Mouse (Mus musculus) midbrain, embryonic 10.5 days (tissue): ENCODE results near the gene Cxcl2. TPM values are rescaled to one million over a fixed set of nuclear protein-coding genes. Genes with fewer than 3 reads are reported as not detected.

Source experiments
- DNase-seq: peaks from one replicate; pipeline ENCODE4 v3.0.0-alpha.2; 2017; ENCODE audit warnings: low spot score
- H3K27ac ChIP-seq: fragments of 300-500 bp; sonication (generic); replicated peaks from 2 replicates; pipeline ENCODE4 v1.5.1; 2016; ENCODE audit warnings: mild to moderate bottlenecking
- H3K27me3 ChIP-seq: fragments of 300-500 bp; sonication (generic); 2 replicates; pipeline ENCODE4 v1.6.1; 2016; ENCODE audit warnings: low read depth, mild to moderate bottlenecking; ENCODE audit not compliant: poor library complexity, severe bottlenecking
- H3K36me3 ChIP-seq: fragments of 300-500 bp; sonication (generic); 2 replicates; pipeline ENCODE4 v1.6.1; 2016; ENCODE audit warnings: mild to moderate bottlenecking, moderate library complexity
- H3K4me1 ChIP-seq: fragments of 300-500 bp; sonication (generic); 2 replicates; pipeline ENCODE4 v1.6.1; 2016
- H3K4me3 ChIP-seq: fragments of 300-500 bp; sonication (generic); 2 replicates; pipeline ENCODE4 v1.5.1; 2016; ENCODE audit warnings: mild to moderate bottlenecking, moderate library complexity
- H3K9me3 ChIP-seq: fragments of 300-500 bp; sonication (generic); replicated peaks from 2 replicates; pipeline ENCODE4 v1.6.1; 2016; ENCODE audit warnings: mild to moderate bottlenecking
- WGBS: fragments of 180-500 bp; shearing (Covaris S2); methylation state at CpG from one replicate; pipeline ENCODE4 v1.1.7; 2016; 5-methylcytosine and 5-hydroxymethylcytosine counted together
- polyA plus RNA-seq: library from polyadenylated mRNA; unstranded; fragments of >200 nt; fragmentation: Nextera tagmentation; extraction: Ambion mirVana; gene quantifications from 2 replicates; pipeline ENCODE4 v1.2.1, GENCODE M21; 2016

Cxcl2 gene
- not detected in 2 replicates for polyA plus RNA-seq

DNA sequence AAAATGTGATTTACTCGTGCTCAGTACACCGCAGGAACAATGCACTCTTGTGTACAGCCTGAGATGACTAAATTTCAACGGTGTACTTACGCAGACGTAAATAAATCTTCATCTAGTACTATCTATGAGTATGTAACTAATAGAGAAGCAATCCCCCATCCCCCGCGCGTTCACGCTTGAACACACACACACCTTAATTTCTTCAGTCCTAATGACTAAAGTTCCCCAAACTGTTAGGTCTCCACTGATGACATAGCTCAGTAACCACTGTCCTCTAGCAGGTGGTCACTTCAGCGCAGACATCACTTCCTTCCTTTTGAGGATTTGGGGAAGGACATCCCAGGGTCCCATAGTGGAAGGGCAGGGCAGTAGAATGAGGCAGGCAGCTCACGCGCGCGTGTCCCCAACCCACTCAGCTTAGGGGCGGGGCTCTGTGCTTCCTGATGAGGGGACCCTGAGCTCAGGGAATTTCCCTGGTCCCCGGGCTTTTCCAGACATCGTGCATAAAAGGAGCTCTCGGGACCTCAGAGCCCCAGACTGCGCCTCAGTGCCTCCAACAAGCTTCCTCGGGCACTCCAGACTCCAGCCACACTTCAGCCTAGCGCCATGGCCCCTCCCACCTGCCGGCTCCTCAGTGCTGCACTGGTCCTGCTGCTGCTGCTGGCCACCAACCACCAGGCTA is at the start of gene Cxcl2:
Gene Cxcl2 (plus strand): TSS at position 533 of the 682 bp plus-strand sequence.
- Histone ChIP-seq H3K27me3 (peaks cover 21% of the 10 kb centered on the region), H3K9me3 (no peaks in the 10 kb centered on the region), H3K4me3 (peak within 1 kb of the TSS; percentile 53), H3K27ac (no peak within 1 kb of the TSS), H3K36me3 (no peaks in the 10 kb centered on the region), H3K4me1 (peaks cover 14% of the 10 kb centered on the region)
- DNase-seq = peak; percentile 17
- 8% methylated on average over 22 of the region's 22 CpGs for whole genome bisulfite sequencing

DNA sequence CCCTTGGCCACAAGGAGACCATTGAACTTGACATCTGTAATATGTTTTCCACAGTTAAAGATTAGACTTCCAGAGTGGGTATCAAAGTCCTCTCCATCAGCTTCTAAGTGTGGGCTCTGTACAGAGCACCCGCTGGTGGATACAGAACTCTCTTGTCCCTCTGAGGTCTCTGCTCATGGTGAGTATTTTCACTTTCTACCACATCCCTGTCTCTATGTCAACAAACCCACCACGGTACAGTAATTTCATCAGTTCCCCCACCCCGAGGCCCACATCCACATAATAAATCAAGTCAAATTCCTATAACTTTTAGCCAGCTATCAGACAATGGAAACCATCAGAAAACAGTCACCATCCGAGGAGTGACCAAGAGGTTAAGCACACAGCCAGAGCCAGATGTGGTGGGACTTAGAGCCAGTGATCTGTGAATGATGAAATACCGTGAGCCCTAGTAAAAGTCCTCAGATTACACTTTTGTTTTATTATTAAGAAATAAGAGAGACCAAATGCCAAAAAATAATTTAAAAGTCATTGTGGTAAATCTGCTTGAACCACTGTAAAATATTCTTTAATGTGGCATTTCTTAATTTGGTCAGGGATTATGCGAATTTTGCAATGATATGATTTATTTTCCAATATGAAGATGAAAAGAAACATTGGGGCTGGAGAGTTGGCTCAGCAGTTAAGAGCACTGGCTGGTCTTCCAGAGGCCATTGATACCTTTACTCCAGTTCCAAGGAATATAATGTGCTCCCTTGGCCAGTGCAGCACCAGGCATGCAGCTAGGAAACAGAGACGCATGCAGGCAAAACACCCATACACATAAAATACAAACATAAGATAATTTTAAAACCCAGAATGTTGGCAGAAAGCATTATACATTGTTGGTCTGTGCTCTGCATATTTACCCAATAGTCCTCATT is 48.1 kb upstream of the Cxcl2 start:
- no peak for DNase-seq
- H3K4me3 ChIP-seq = no peak overlapping the region
- no peaks in the 10 kb centered on the region for H3K27me3 ChIP-seq
- H3K9me3 ChIP-seq = no peaks in the 10 kb centered on the region
- 86% methylated on average over 7 of the region's 7 CpGs for WGBS
- no peak overlapping the region for H3K27ac ChIP-seq
- H3K36me3 ChIP-seq = no peaks in the 10 kb centered on the region
- no peaks in the 10 kb centered on the region for H3K4me1 ChIP-seq

DNA sequence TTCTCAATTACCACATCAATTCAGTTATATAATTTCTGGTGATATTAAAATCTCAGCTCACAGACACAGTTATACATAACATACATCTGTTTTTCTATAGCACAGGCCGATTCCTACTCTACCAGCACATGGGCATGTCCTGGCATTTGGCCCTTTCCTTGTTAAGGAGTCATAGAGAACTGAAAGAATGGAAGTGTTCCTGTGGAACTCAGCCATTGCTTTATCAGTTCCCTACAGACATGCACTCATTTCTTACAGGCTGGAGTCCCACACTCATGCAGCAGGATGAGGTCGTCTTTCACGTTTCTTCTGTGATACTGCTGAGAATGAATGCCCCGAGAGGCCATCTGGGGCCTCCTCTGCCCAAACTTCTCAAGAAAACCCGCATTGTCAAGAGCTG is 46.2 kb upstream of the Cxcl2 start:
- Histone ChIP-seq H3K36me3 (no peaks in the 10 kb centered on the region), H3K27me3 (no peaks in the 10 kb centered on the region), H3K4me3 (no peak overlapping the region), H3K9me3 (no peaks in the 10 kb centered on the region), H3K27ac (no peak overlapping the region), H3K4me1 (no peaks in the 10 kb centered on the region)
- DNase-seq = no peak
- WGBS = 83% methylated on average over 5 of the region's 5 CpGs

GRCm38 (mm10) chr5:90858429-90858828 is 45.2 kb upstream of the Cxcl2 start:
- no peaks in the 10 kb centered on the region for H3K9me3 ChIP-seq
- WGBS = 85% methylated on average over 2 of the region's 2 CpGs
- H3K27ac ChIP-seq = no peak overlapping the region
- H3K4me1 ChIP-seq = no peaks in the 10 kb centered on the region
- H3K4me3 ChIP-seq = no peak overlapping the region
- no peaks in the 10 kb centered on the region for H3K27me3 ChIP-seq
- no peak for DNase-seq
- no peaks in the 10 kb centered on the region for H3K36me3 ChIP-seq

GRCm38 (mm10) chr5:90859031-90859430 is 44.6 kb upstream of the Cxcl2 start:
- 92% methylated on average over 3 of the region's 3 CpGs for WGBS
- H3K36me3 ChIP-seq = no peaks in the 10 kb centered on the region
- H3K27ac ChIP-seq = no peak overlapping the region
- no peaks in the 10 kb centered on the region for H3K27me3 ChIP-seq
- DNase-seq = no peak
- H3K9me3 ChIP-seq = no peaks in the 10 kb centered on the region
- no peaks in the 10 kb centered on the region for H3K4me1 ChIP-seq
- H3K4me3 ChIP-seq = no peak overlapping the region

GRCm38 (mm10) chr5:90861876-90862375 is 41.7 kb upstream of the Cxcl2 start:
- WGBS = 88% methylated on average over 6 of the region's 6 CpGs
- Histone ChIP-seq H3K27me3 (no peaks in the 10 kb centered on the region), H3K27ac (no peak overlapping the region), H3K9me3 (no peaks in the 10 kb centered on the region), H3K4me1 (no peaks in the 10 kb centered on the region), H3K4me3 (no peak overlapping the region), H3K36me3 (no peaks in the 10 kb centered on the region)
- DNase-seq = no peak

DNA sequence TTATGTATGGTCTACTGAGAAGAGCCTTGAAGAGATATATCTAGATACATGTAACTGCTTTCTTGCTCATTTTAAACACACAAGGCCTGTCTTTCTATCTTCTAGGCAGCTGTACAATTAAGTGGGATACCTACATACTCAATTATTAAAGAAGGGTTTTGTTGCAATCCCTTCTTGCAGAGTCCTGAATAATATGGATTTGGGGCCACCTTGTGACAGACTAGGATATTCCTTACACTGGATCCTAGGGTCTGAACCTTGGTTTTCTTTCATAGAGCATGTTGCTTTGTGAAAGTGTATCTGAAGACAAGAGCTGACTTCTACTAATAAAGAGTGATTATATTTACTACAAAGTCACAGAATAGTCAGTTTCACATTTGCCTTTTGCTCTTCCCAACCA is 36.9 kb upstream of the Cxcl2 start:
- no peaks in the 10 kb centered on the region for H3K27me3 ChIP-seq
- H3K9me3 ChIP-seq = no peaks in the 10 kb centered on the region
- no peaks in the 10 kb centered on the region for H3K36me3 ChIP-seq
- H3K4me1 ChIP-seq = no peaks in the 10 kb centered on the region
- DNase-seq = no peak
- H3K27ac ChIP-seq = no peak overlapping the region
- no peak overlapping the region for H3K4me3 ChIP-seq

DNA sequence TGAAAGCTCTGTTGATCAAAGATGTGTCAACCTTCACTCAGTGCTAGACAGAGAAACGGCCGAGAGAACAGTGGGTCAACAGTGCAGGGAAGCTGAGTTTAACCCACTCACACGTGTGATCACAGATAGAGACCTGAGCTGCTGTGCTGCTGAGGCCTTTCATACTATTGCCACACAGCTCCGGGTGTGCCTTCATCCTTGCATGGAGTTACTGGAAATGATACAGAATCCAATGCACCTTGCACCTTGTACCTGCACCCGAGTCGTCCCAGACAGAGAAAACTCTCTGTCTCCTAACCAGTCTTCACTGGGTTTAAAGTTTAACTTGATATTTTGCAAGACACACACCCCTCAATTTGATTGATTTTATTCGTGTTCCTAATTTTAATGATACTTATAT is 31.3 kb upstream of the Cxcl2 start:
- no peaks in the 10 kb centered on the region for H3K36me3 ChIP-seq
- 86% methylated on average over 7 of the region's 7 CpGs for WGBS
- DNase-seq = no peak
- no peaks in the 10 kb centered on the region for H3K27me3 ChIP-seq
- H3K9me3 ChIP-seq = no peaks in the 10 kb centered on the region
- no peak overlapping the region for H3K27ac ChIP-seq
- no peaks in the 10 kb centered on the region for H3K4me1 ChIP-seq
- no peak overlapping the region for H3K4me3 ChIP-seq

DNA sequence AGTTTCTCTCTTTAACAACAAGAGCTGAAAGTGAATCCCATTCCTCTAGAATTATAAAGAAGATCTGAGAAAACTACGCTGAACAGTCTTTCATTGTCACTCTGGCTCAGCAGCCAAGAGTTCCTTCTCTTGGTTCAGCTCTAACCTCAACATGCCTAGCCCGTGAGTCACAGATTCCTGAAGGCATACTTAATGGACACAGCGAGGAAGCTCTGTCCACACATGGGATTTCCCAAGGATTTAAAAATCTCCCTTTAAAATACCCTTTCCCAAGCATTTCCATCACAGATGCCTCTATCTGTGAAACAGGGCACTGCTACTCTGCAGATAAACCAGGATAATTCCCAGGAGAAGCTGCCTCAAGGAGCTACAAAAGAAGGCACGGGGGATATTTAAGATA is 27.6 kb upstream of the Cxcl2 start:
- Histone ChIP-seq H3K27ac (no peak overlapping the region), H3K36me3 (no peaks in the 10 kb centered on the region), H3K4me3 (no peak overlapping the region), H3K27me3 (no peaks in the 10 kb centered on the region), H3K4me1 (no peaks in the 10 kb centered on the region), H3K9me3 (no peaks in the 10 kb centered on the region)
- WGBS = 78% methylated on average over 4 of the region's 4 CpGs
- DNase-seq = no peak

DNA sequence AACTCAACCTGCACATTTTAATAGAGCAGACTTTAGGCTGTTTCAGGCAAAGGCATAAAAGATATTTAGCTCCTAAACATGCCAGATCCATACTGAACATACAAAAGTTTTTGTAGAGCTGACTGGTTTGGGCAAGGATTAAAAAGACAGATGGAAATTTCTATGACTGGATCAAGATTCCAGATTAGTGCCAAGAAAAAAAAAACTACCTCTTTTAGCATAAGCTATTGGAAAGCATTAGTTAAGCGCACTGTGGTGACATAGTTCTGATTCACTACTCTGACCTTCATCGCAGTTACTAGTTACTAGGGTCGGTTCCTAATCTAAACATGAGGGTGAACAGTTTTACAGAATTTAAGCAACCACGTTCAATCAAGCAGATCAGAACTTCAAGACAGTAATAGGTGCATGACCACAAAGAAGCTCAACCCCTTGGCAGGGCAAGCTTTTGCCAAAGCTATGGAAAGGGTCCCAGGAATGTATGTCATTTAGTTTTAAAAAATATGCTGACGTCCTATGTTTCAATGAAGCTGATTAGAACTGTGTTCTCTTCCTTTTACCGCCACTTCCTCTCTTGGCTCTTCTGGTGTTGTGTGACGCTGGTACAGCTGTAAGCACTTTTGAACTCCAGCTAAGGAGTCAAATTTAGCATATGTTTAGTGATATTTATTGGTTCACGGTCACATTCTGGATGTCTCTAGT is 27.0 kb upstream of the Cxcl2 start:
- no peaks in the 10 kb centered on the region for H3K4me1 ChIP-seq
- H3K4me3 ChIP-seq = no peak overlapping the region
- 86% methylated on average over 8 of the region's 8 CpGs for WGBS
- H3K36me3 ChIP-seq = no peaks in the 10 kb centered on the region
- H3K9me3 ChIP-seq = no peaks in the 10 kb centered on the region
- H3K27me3 ChIP-seq = no peaks in the 10 kb centered on the region
- no peak for DNase-seq
- H3K27ac ChIP-seq = no peak overlapping the region

GRCm38 (mm10) chr5:90877173-90877512 is 26.5 kb upstream of the Cxcl2 start:
- no peak for DNase-seq
- no peak overlapping the region for H3K27ac ChIP-seq
- H3K9me3 ChIP-seq = no peaks in the 10 kb centered on the region
- no peaks in the 10 kb centered on the region for H3K4me1 ChIP-seq
- H3K36me3 ChIP-seq = no peaks in the 10 kb centered on the region
- H3K4me3 ChIP-seq = no peak overlapping the region
- H3K27me3 ChIP-seq = no peaks in the 10 kb centered on the region

DNA sequence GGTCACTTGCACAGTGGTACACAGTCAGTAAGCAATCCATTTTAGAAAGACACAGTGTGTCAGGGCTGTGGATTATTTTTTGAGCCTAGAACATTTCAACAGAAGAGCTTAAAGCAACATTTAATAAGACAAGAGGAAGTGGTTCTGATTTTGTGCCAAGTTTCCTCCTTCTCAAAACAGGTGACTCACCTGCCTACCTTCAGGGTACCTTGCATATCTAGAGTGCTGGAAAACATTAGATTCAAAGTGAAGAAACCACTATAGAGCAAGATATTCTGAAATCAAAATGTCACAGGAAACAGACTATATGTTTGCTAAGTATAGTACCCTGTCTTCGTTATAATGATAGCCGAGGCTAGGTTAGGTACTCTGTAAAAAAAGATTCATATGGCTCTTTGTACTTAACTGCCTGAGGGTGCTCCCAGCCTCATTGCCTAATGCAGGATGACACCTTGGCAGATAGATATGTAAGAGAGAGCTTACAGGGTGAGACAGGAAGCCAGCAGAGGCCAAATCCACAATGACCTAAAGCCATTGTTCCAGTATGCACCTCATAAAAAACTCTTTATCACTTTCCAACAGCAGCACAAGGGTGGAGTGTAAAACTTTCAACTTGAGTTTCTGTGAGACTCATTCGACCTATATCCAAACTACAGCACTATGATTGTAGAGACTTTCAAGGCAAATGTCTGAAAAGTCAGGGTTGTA is 24.2 kb upstream of the Cxcl2 start:
- no peak overlapping the region for H3K27ac ChIP-seq
- H3K4me3 ChIP-seq = no peak overlapping the region
- no peaks in the 10 kb centered on the region for H3K27me3 ChIP-seq
- no peaks in the 10 kb centered on the region for H3K9me3 ChIP-seq
- 87% methylated on average over 3 of the region's 3 CpGs for WGBS
- DNase-seq = no peak
- H3K36me3 ChIP-seq = no peaks in the 10 kb centered on the region
- no peaks in the 10 kb centered on the region for H3K4me1 ChIP-seq
